Mouse (Mus musculus) ovary, postnatal 10 days (tissue): ENCODE measurements around the gene Cdc42se1.

Experiments used
- DNase-seq: peaks from one replicate; pipeline ENCODE4 v3.0.0; 2022; ENCODE audit warnings: low spot score

Cdc42se1 gene

GRCm38 (mm10) chr3:95250783-95251424 is 22.4 kb downstream of the Cdc42se1 start, which contains the start of gene Bnipl:
TSS of gene Bnipl (minus strand) at chr3:95251193.
- DNase-seq, result no peak

- DNase-seq, result no peak
Measured at GRCm38 (mm10) chr3:95256931-95257330, 28.4 kb downstream of the Cdc42se1 start.

DNA sequence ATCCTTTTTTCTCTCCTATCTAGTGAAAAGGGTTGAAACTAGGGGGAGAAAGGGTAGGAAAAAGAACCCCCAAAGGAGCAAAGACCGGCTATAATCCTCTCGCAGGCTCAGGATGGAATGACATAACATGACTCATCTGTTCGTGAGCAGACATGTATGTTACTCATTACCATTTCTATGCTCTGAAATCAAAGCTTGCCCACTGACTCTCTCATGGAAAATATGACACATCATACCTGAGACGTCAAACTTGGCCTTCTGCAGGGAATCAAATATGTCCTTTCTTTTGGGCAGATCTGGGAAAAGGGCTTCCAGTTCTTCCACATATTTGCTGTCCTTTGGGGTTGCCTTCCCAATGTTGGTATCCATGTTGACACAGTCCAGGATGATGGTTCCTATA is 33.4 kb downstream of the Cdc42se1 start:
- DNase-seq, result no peak

DNA sequence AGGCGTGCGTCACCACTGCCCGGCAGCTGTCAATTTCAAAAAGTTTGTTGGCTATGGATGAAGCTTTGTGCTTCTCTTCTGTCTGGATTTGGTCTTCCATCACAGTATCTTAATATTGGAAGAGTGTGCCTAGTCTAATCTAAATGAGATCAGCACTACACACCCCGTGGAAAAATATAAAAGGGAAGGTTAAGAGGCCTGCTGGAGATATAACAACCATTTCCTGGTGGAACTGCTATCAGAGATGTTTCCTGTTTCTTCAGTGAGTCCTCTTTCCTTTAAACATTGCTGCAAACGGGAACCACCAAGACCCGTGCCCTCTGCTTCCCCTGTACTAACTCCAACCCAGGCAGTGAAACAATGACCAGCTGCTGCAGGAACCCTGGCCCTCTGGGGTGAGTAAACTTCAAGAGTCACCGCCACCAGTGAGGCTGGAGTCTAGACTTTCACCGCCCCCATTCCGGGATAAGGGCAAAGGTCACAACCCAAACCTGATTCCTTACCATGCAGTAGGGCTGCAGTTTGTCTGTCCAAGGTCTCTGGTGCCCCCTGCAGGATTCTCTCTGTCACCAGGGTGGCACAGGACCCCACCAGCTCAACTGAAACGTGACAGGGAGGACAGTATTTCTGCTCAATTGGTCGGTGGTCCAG is 34.7 kb downstream of the Cdc42se1 start:
- DNase-seq, result peak; percentile 27

GRCm38 (mm10) chr3:95264724-95265123 is 36.2 kb downstream of the Cdc42se1 start:
- DNase-seq, result no peak

DNA sequence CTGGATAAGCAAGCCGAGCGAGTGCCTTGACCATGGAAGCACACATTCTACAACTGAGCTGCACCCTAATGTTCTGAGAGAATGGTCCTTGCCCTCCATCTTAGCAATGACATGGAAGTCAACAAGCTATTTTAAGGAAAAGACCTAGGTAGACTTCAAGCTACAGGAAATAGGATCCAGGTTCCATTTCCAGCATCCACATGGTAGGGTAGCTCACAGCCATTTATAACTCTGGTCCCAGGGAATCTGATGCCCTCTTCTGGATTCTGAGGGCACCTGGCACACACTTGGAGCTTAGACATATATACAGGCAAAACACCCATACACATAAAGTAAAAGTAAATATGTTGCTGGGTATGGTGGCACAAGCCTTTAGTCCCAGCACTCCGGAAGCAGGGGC is 37.5 kb downstream of the Cdc42se1 start:
- no peak for DNase-seq

DNA sequence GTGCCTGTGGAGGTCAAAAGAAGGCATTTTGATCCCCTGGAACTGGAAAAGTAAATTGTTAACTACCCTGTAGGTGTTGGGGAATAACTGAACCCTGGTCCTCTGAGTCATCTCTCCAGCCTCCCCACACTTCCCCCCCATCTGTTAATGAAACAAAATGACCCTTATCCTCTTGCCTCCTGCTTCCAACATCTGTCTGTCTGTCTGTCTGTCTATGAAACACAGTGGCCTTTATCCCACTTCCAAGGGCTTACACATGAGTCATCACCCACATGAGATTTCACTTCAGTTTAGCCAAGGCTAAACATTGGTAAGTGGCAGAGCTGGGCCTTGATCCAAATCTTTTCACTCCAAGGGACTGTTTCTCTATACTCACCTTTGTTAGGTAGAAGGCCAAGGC is 39.3 kb downstream of the Cdc42se1 start:
- no peak for DNase-seq

- DNase-seq, result no peak
Measured at GRCm38 (mm10) chr3:95269789-95270188, 41.3 kb downstream of the Cdc42se1 start.

DNA sequence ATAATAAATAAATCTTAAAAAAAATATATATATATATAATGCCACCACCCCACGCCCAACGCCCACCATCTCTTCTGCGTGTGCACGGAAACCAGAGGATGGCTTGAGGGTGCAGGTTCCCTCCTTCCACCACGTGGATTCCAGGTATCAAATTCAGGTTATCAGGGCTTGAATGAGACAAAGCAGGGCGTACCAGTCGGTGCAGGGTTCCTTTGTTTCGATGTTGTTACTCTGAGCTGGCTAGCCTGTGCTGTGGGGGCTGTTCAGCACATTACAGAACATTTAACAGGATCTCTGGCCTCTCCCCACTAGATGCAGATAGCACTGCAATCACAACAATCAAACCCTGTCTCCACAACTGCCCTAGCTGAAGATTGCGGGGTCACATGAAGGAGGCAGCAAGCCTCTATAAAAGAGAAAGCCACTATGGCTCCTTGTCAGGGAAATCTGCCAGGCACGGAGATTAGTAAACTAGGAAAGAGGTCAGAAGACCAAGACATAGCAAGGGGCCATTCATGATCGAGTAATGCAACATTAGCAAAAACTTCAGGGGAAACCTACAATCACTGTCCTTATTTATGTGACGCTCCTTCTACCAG is 42.3 kb downstream of the Cdc42se1 start:
- DNase-seq, result no peak

DNA sequence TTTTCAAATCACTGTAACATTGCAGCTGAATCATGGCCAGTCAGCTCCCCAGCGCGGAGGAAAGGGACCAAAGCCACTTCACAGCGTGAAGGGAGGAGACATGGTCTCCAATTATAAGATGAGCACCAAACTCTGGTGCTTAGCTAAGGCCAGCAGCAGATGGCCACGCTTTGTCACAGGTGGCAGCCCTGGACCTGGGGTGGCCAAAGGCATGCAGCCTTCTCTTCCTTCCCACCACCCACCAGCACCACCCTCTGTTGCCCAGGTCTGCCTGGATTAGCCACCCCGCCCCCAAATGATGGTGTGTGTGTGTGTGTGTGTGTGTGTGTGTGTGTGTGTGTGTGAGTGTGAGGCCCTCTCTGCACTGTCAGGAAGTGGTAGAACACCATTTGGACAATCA is 44.9 kb downstream of the Cdc42se1 start:
- DNase-seq, result no peak

DNA sequence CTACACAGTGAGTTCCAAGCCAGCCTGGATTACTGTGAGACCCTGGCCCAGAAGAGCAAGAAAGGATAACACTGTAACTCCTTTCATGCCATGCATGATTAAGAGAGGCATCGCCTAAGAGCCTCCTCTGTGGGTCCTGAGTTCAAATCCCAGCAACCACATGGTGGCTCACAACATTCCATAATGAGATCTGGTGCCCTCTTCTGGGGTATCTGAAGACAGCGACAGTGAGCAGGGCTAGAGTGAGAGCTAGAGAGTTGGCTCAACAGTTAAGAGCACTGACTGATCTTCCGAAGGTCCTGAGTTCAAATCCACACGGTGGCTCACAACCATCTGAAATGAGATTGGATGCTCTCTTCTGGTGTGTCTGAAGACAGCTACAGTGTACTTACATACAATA is 45.9 kb downstream of the Cdc42se1 start:
- DNase-seq, result no peak

GRCm38 (mm10) chr3:95275161-95275560 is 46.6 kb downstream of the Cdc42se1 start:
- no peak for DNase-seq

DNA sequence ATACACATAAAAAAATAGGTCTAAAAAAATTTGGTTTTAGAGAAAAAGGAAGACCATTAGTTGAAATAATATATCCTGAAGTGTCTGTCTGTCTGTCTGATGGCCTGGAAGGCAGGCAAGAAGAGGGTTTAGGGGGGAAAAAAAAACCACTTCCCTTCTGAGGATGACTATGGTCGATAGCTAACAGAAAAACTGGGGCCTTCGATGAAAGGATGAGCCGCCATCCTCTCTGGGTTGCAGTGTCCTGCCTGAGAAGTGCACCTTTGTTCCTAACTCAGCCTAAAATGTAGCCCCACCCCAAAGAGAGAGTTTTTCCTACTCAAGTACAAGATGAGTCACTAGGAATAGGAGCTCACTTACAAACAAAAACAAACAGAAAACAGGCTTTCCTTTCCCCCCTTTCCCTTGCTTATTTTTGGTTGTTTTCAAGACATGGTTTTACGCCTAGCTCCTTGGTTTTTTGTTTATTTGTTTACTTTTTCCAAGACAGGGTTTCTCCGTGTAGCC is 47.9 kb downstream of the Cdc42se1 start:
- DNase-seq, result no peak

DNA sequence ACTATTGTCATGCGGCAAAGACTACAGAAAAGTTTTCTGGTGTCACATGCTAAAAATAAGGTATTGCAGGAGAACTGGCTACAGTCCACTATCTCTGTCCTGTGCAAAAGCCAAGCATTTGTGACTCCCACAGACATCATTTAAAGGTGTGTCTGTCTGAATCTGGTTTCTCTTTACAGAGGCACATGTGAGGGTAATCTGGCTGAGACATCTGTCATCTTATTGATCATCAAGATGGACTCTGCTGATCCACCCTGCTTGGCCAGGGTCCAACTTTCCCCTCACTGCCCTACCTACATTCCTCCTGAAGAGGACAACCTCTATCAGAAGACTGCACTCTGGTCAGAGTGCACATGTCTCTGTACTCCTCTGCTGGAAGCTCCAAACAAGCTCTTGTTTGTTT is 48.6 kb downstream of the Cdc42se1 start:
- no peak for DNase-seq

GRCm38 (mm10) chr3:95280747-95281146 is 52.2 kb downstream of the Cdc42se1 start:
- DNase-seq, result no peak

GRCm38 (mm10) chr3:95281216-95282126 is 52.9 kb downstream of the Cdc42se1 start, which contains the start of the genes Mindy1 and Prune1:
TSS of gene Mindy1 (plus strand) at chr3:95281345.
TSS of gene Prune1 (minus strand) at chr3:95282076.
- peak; percentile 91 for DNase-seq

DNA sequence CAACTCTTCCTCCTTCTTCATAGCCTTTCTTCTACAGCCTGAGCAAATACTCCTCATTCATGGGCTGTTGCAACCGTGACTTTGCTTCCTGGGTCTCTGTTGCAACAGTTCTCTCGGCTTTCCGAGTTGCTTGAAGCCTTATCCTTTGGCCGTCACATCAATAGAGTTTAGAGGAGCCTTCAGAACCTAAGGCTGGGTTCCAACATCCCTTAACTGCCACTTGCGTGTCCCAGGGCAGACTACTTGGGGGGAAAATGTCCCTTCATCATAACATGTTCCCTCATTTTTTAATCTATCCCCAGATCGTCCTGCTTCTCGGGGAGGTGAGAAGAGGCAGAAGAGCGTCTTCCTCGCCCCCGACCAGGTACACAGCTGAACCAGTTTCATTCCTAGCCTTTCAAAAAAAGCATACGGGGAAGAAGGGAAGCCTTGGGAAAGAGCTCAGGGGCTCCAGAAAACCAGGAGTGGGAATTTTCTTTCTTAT is 53.9 kb downstream of the Cdc42se1 start:
- peak; percentile 21 for DNase-seq

DNA sequence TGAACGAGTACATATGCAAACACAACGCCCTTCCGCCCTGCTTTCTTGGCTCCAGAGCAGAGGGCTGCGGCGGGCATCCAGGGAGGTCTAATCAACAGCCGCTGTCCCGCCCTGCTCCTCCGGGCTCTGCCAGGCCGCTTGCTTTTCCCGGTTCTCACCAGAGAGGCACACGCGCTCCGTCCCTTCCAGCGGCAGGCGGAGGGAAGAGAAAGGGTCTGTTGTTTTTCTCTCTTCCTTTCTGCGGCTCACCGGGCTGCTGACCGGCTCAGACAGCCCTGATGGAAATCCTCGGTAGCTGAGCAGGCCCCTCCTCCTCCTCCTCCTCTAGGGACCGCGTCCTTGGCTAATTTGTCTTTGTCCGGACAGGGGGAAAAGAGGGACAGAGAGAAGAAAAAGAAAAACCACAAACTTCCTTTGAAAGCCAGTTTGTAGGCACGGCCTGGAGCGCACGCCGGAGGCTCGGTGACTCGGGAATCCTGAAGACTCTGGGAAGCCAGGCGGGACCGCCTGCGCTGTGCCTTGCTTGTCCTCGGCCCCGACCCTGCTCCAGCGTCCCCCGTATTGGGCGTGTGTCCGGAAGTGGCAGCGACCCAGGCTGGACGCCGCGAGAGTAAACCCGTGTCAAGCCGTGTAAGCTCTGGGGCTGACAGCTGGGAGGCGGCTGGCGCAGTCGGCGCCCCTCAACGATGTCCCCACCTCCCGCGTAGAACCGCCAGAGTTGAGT is 54.5 kb downstream of the Cdc42se1 start:
- peak; percentile 57 for DNase-seq

DNA sequence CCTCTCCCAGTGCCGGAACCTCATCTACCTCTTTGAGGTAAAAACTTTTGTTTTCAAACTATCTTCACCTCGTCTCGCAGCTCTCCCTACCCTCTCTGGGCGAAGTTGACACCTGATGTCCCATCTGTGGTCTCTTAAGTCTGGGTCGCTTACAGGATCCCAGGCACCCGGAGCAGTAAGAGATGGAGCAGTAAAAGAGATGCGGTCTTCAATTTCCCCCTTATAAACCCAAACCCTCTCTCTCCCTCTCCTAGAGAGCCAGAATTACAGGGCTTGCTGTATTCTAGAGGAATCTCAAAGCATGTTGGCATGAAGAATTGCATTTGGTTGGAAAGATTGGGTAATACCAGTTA is 55.0 kb downstream of the Cdc42se1 start:
- DNase-seq, result no peak

DNA sequence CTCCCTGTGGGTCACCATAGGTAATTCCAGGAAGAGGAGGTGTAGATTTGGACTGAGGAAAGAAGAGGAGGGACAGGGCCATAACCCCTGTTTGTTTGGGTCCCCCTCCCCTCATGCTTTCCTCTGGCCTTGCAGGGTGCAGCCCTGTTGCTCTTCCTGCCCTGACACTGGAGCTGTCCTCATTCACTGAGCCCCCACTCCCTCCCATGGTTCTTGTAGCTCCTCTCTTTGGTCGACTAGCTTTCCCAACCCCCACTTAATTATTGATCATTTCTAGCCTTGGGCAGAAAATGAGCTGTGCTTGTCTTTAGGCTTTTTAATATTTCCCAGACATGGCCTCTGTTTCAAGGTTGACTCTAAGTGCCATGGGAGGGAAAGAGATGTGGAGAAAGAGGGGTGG is 55.5 kb downstream of the Cdc42se1 start:
- DNase-seq, result no peak
